Mouse (Mus musculus) spleen, adult 18-20 months (tissue): ENCODE results near the gene Alk.

Experiments
- DNase-seq, 2 experiments: peaks; one replicate each; pipeline ENCODE4 v3.0.0; 2022; ENCODE audit warnings: mixed read lengths in 2 of 2

Gene Alk

DNA sequence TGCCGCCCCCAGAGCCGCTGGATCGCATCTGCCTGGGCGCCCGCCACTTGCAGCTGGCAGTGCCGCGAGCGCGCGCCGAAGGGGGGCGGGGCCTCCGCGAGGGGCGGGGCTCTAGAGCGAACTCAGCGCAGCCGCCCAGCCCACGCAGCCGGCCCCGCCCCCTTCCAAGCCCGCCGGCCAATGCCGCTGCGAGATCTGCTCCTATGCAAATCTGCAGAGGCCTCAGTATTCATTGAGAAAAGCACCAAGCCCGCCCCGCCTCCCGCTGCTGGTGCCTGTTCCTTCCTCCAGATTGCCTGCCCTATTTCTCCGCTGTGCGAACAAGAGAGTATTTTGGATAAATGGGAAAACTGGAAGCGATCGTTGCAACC lies at the start of gene Alk:
Alk (minus strand) TSS at position 18 of the 371 bp plus-strand sequence.
- peak; percentile 57 to 59 for DNase-seq

DNA sequence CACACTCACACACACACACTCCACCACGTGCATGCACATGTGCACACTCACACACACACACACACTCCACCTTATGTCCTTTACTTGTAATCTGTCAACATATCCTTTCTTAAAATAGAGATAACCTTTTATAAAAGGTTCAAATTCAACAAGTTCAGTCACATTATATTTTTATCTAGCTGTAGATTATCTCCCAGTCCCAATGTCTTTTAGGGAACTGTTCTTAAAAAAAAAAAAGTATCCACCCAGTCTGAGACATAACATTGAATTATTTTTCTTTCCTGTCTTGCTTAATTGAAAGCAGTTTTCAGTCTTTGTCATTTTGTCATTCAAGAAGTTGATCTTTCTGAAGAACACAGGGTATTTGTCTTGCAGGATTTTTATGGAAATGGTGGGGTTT lies 48.4 kb upstream of the Alk start:
- no peak for DNase-seq

DNA sequence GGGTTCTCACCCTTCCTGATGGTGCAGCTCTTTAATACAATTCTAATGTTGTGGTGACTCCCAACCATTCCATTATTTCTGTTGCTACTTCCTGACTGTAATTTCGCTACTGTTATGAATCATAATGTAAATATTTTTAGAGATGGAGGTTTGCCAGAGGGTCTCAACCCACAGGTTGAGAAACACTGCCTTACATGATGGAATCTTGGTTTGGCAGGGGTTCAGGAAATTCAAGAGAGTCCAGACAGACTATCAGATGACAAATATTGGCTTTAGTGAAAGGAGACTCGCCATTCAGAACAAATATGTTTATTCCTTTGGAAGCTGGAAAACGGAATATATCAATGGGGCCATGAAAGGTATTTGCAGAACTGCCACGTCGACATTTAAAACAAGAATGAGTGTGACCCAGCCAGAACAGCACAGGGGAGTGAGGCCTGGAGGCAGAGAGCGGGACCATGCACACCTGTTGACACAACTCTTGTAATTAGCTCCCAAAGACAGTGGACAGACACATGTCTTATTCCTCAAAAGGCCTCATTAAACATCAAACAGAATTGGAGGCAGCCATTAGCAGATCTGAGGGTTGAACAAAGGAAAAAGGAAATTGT lies 44.3 kb upstream of the Alk start:
- no peak for DNase-seq

DNA sequence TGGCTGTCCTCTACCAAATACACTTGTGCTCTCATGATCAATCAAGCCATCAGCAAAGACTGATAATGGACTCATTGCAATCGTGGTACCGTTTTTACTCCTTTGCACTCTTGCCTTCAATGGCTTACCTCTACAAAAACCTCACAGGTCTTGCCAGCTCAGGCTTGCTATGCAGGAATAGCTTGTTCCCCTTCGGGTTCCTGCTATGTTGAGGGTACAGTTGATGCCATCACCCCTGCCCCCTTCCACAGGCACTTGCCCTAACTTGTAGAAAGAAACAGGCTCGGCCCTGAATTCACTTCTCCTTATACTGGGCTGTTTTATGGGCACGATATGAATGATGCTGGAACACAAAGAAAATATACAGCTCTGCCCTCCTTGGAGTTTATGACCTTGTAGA lies 41.7 kb upstream of the Alk start:
- no peak for DNase-seq

DNA sequence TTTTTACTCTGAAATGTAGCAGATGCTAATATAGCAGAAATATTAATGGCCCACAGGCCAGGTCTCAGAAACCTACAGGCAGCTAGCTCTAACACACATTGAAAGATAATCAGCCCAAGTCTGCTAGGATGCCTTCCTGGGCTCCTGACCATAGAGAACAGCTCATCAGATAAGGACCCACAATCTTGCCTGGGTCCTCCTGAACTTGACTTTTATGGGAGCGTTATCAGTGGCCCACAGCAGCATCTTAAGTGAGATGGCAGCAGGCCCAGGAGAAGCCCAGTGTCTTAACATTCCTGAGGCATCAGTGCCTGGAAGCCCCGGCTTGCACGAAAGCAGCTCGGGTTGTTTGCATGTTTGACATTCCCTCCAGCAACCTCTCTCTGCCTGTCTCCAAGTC lies 35.7 kb upstream of the Alk start:
- no peak for DNase-seq

DNA sequence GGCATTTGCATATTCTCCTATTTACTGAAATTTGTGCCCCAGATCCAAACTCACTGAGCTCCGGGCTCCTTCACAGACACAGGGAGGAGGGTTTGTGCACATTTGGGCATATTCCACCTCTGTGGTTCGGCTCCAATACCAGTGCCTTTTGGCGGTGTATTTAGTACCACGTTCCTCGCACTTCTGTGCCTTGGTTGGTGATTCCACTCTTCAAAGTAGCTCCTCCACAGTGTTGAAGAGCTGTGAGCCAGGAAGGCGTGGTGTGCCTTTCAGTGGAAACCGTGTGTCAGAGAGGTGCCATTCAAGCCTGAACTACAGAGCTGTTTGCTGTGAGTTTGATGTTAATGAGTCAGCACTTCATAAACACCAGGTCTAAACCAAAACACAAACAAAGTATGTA lies 35.0 kb upstream of the Alk start:
- no peak for DNase-seq

DNA sequence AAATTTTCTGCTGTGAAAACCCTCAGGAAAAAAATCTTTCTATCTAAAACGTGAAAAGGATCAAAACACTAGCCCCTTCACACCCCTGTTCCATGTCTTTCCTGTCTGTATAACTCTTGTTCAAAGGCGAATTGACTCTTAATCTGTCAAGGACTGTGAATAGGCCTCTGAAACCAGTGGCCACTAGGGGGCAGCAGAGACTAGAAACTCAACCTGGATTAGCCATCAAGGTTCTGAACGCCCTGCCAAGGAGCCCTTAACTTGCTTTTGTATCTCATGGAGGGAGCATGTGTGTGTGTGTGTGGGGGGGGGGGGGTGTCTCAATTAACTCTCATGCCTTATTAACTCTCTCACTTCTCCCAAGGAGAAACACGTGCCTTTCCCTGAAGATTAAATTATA lies 1.8 kb upstream of the Alk start:
- DNase-seq, result peak; percentile 32 to 79

DNA sequence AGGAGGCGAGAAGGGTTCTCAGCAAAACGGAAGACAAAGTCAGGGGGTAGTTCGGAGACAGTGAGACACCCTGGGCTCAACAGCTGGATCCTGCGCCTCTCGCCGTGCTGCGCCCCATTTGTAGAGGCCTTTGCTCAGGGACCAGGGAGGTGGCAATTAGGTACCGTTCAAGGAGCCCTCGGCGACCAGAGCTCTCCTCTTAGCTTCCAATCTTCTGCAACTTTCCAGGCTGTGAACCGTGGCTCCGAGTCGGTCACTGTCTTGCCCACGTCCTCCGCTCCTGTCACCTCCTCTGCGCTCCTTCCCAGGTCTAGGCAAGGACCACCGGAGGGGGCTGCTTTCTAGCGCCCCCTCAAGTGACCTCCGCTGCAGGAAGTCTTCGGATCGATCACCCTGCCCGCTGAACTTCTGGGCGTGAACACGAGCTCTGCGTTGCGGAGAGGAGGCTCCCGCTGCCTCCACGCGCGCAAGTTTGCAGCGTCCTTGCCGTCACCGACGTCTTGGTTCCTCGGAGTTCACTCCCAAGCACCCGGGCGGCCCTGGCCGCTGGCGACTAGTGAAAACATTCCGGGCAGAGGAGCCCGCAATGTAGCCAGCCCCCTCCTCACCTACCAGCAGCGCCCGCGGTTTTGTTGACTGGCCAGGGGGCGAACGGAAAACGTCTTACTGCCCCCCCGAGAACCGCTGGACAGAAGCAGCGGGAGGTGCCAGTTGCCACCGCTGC lies 379 bp downstream of the Alk start:
- peak in 1 of 2 experiments; percentile 6 for DNase-seq

DNA sequence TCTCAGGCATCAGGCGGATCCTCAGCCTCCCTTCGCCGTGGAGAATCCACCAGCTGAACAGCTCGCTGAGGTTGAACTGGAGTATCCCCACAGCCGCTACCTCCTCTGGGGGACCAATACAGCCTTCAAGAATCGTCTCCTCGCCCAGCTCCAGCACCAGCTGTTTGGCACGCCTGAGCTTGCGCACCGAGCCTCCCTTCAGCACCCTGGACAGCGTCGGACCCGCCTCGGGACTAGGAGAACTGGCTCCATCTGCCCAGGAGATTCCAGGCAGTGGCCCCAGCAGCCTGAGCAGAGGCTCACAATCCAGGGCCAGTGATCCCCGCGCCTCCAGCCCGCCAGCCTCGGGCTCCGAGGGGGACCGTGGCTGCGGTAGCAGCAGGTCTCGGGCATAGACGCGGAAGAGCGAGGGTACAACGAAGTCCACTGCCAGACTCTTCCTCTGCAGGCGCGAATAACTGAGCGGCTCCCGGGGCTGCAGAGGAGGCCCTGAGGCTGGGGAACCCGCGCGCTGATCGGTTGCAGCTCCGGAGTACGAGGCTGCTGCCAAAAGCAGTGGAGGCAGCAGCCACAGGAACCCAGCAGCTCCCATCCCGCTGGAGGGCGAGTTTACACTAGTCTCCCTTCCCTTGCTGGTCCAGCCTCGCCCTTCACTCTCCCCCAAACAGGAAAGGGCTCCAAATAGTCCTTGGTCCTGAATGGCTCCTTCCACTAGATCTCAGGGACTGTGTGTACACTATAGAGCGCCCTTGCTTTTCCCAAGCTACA lies 1.1 kb downstream of the Alk start:
- DNase-seq, result peak; percentile 15 to 57

DNA sequence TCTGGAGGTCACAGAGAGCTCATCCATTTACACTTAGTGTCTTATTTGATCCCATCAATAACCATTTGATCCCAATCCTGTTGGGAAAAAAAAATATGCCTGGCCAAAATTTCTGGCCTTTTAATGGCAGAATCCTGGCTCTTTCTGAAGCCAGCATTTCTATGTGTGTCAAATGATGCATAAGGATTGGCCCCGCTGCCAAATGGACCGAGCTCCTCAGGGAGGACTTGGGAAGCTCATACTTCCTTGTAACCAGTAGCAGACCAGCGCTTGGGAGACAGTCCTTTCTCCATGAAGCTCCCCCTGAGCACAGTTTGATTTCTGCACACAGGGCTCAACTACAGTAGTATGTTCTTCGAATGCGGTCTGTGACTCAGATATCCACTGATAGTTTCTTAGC lies 3.6 kb downstream of the Alk start:
- no peak for DNase-seq

DNA sequence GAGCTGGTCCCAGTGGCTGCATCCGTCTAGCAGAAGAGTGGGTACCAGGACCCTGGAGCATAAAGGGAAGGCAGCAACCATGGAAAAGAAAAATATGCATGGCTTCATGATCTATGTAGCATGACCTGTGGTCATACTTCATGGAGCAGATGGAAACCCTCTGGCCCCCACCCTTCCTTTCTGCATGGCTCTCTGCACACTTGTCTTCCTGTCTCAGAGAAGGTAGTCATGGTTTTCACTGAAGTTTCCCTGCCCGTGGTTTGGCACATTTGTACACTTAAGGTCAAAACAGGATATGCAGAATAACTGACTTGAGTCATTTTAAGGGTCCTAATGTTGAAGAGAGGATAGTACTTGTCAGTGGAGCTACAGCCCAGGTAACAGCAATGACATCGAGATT lies 16.8 kb downstream of the Alk start:
- peak; percentile 19 to 36 for DNase-seq

DNA sequence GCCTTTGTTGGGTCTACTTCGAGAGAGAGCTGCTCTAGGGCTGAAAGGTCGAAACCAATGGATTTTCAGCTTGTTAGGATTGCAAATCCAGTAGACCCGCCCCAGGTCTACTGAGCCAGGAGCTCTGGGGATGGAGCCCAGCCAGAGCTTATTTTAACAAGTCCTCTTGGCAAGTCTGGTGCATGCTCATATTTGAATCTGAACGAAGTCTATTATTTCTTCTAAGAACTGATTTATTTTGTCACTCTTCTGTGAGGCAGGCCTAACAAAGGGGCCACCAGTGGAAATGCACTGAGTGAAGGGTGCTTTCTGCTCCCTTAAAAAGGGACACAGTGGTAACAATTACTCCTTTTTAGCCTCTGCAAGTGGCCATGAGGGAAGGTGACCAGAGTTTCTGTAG lies 24.3 kb downstream of the Alk start:
- DNase-seq, result no peak

DNA sequence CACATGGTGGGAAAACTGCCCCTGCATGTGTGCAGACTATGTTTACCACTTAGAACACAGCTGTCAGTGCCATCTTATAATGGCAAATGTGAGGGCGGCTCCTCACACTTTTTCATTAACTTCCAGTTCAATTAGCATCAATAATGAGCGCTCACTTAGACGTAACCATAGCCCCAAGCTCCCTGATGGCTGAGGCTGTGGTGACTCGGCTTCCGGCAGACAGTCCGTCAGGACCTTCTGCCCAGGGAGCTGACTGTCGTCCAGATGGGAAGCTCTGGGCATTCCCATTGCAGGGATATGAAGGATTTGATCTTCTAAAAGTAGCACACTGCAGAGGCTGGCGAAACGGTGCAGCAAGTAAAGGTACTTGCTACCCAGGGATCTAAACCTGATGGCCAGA lies 25.1 kb downstream of the Alk start:
- DNase-seq, result no peak

DNA sequence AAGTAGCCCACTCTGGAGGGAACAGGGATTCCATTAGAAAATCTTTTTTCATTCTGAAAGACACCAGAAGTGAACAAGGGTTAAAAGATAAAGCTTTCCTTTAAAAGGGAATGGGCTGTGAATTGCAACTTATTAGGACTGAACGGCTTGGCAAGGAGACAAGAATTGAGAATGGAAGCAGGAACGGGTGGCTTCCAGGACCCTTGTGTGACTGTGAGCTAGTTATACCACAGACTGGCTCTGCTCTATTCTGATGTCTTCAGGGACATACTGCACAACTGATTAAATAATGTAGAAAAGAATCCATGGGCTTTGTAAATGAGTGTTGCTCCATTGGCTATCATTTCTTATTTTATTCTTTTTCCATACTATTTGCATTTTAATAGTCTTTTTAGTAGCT lies 33.0 kb downstream of the Alk start:
- DNase-seq, result no peak

DNA sequence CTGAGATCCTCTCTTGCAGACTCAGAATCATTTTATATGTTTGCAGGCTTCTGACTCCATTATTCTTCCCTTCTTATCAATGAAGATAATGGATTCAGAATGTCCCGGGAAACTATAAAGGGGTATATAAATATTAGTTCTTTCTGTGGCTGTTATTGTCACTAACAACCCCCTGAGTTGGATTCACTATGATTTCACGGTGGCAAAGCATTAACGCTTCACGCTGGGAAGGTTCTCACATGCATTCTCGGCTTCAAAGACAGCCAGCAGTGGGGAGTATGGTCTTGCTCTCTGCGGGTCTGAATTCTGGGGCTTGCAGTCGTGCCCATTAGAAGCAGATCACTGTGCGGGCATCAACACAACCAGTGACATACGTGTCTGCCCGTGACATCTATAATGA lies 34.9 kb downstream of the Alk start:
- no peak for DNase-seq

DNA sequence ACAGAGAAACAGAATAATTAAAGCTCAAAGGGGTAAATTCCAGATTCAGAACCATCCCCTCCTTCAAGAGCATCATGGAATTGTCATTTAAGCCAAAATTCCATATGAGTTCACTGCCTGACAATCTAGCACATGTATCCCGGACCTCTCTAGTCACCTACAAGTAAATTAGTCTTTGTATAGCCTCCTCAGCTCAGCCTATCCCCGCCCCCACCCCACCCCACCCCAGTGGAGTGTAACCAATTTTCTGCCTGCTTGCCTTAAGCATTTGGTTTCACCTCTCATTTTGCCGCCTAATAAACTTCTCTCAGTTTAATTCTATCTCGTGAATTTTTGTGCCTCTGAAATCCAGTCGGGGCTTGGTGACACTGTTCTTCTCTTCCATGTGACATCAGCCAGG lies 41.0 kb downstream of the Alk start:
- no peak for DNase-seq

DNA sequence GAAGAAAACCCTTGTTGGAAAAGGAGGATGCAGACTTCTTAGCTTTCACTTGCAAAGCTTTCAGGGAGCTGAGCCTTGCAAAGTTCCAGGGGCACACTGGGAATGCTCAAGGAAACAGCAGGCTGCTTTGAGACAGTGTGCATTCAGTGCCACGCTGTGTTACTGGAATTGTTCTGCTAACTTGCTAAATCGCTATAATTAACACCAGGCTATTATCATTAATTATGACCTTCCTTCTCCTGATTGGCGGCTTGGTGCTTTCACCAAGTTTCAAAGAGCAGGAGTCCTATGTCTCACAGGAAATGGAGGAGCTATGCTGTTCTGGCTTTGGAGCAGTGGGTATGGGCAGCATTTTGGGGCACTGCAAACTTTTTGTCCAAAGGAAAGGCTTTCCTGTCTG lies 43.0 kb downstream of the Alk start:
- no peak for DNase-seq

DNA sequence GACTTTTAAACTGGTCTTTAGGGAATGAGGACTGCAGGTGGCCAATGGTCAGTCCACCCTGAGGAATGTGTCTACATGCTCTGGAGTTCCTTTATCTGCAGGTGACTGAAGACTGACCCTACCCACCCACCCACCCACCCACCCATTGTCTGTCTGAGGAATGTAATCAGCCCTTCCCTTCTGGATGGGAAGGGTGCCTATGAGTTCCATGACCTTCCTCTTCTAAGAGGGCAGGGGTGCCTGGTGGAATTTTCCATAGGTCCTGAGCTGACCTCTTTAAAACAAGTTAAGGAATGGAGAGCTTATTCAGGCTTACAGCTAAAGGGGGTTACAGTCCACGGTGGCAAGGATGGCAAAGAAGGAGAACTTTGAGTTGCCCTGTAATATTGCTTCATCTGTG lies 43.7 kb downstream of the Alk start:
- DNase-seq, result no peak

DNA sequence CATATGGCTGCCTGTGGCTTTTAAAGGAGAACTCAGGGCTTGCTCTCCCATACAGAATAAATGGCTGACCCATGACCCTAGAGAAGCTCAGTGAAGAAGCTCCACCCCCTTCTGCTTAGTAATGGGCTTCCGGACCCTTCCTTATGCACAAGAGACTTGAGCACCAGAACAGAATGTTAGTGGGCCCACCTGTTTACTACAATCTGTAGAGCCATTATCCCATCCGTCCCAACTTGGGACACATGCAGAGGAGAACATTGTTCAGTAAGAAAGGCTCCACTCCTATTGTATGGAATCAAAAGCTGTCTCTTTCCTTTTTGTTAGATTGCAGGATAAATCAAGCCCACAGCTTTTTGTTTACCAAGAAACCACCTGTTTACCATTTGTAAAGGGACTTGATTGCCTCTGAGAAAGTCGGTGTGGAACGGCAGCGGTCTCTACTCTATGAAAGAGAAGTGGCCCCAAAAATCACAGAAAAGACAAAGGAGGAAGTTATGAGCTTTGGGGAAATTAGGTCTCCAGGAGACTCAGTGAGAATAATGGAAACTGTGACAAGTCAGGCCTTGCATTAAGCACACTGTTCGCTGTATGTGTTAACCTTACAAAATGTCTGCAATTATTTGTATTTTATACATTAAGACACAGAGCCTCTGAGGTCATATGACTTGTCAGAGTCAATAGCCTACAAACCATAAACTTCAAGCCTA lies 47.2 kb downstream of the Alk start:
- no peak for DNase-seq

DNA sequence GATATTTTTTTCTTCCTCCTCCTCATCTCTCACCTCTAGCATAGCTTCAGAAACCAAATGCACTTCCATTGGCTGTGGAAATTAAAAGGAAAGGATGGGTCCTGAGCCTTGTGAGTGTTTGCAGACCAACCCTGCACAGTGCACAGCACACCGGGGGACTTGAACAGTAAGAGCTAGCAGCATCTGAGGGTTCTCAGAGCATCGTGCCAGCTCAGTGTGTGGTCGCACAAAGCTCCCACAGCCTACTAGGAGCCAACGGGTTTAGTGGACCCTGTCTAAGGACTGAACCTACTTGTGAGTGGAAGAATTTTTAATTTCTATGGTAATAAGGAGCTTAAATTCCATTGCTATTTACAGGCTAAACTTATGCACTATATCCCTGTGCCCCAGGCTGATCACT lies 58.2 kb downstream of the Alk start:
- DNase-seq, result no peak

DNA sequence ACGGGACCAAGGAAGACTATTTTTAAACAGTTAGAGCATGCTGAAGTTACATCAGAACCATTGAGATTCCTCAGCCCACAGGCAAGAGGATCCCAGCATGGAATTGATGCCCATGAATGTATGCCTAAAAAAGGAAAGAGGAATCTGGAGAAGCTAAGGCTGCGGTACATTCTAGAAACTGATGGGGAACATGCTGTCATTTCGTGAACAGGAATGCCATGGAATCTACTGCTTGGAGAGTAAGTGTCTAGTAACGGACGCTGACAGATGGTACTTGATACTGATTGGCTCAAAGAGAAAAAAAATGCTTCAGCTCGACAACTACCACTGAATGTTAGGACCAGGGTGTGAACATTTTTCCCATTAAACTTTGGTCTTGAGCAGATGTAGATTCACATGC lies 69.1 kb downstream of the Alk start:
- no peak for DNase-seq

DNA sequence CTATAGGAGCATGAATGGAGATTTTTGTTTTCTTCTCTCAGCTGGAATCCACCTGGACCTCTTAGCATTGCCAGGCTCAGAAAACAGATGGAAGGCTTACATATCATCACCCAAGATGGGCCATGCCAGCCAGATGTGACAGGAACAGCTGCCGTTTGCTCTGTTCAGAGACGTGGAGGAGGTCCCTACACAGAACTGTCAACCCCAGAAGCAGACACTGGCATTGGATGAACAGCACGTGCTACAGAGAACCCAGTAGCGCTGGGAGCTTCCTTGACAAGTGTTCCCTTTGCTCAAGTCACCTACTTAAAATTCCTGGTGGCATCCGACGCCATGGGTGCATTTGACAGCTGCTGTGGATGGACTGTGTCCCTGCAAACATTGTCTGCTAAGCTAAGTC lies 72.2 kb downstream of the Alk start:
- no peak for DNase-seq

DNA sequence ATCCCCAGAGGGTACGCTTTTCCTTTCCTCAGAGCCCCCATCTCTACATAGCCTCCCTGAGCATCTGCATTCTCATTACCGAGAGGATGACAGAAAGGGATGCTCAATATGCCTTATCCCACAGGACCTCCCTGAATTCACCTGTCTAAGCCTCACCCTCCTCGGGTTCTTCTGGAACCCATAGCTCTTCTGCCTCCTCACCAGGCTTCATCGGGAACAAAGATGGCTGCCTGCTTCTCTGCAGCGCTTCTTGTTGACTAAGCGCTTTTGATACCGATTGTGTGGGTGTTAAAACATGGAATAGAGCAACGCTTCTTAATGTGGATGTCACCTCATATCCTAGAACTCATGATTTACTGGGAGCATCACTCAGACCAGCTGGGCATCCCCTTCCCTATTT lies 75.9 kb downstream of the Alk start:
- DNase-seq, result no peak

DNA sequence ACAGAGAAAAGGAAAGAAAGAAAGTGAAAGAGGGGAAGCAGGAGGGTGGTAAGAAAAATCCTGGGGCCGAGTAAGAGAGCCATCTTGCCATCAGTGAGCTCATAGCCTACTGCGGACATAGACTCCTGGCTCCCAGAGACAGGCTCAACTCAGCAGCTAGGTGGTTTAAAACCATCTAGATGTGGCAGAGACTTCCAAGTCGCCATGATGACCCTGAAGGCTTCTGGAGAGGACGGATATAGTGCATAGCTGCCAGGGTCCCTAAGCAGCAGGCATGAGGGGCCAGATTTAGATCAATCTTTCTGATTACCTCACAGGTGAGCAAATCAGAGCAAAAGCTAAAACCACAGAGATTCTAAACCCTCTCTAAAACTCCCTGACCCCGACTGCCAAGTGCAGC lies 76.9 kb downstream of the Alk start:
- no peak for DNase-seq
